Mouse (Mus musculus): Measurements from ENCODE around the gene Uhrf2. TPM values are rescaled to one million over a fixed set of nuclear protein-coding genes. Genes with fewer than 3 reads are reported as not detected.
"Not testable (repeated sequence)": the region's sequence is repeated elsewhere in the genome, so short reads cannot be mapped to it uniquely, and the experiment has no call there.

Gene Uhrf2
- polyA plus RNA-seq (2015; fragmentation: Nextera tagmentation; extraction: Ambion mirVana) = 54.2 and 57.0 TPM in 2 replicates

DNA sequence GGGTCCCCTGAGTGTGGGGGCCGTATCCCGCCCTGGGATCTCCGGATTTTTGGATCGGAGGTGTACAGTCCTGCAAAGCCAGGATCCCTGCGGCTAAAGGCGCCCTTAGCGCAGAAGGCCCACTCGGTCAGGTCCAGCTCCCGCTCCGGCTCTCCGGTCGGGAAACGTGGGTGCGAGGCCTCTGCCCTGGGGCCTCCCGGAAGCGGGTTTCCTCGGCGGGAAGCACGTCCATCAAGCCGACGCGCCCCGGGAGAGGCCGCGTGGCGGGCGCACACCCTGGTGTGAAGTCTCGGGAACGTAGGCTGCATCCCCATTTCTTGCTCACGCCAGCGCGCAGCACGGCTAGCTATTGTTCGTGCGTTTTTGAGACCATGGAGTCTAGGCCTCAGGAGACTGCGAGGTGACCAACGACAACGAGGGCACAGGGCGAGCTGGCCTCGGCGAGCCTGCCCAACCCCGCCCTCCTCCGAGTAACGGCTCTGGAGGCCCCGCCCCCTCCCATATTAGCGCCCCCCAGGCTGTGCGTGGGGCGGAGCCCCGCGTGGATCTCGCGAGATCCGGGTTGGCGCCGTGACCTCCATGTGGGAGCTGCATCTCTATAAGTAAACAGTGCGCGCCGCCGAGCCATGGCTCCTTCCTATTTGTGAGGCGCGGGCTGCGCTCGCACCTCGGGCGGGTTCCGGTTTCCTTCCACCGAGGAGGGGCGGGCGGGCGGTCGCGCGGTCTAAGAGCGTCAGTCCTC lies at the start of gene Uhrf2:
TSS of gene Uhrf2 (plus strand) at position 620 of the 742 bp plus-strand sequence.
- Histone ChIP-seq H3K36me3 (replicated peaks) (no peaks in the 10 kb centered on the region), H3K4me2 (peak within 1 kb of the TSS; percentile 74), H3K27me3 (replicated peaks) (no peaks in the 10 kb centered on the region), H3K9ac (peak within 1 kb of the TSS; percentile 100), H3K27ac (peak within 1 kb of the TSS; percentile 97), H3K4me3 (peak within 1 kb of the TSS; percentile 99), H3K4me1 (peaks cover 43% of the 10 kb centered on the region), H3K9me3 (no peaks in the 10 kb centered on the region)
- WGBS = 1% methylated on average over 74 of the region's 74 CpGs
- ATAC-seq (replicated peaks) = peak; percentile 97

DNA sequence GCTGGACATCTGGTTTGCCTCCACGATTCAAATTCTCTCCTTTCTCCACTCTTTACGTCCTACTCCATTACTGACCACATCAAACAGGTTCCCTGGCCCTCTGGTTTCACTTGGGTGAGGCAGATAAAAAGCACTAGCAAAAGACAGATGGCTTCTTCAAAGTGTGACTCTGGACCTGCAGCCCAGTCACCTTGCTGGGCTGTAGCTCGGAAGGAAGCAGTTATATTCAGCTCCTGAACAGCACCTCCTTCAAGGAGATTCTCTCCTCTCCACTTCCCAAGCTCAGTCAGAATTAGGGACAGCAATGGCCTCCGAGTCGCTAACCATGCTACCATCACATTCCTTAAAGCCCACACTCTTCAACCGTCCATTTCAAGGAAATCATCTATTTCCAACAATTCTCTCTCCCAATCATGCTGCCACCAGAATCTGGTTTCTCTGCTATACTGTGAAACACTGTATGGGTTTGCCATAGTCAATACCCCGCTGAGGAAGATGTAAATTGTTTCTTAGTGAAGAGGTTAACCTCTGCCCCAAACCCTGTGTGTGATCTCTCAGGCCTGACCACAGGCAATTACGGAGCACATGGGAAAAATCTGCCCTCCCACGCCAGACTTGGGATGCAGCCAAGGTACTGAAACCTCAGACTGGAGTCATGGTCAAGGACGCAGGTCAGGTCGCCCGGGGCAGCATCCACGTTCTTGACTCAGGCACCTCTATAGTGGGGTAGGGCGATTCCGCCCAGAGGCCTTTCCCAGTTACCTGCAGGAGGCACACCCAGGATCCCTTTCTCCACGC lies 45.9 kb upstream of the Uhrf2 start:
- Histone ChIP-seq H3K4me3 (no peak overlapping the region), H3K27me3 (replicated peaks) (no peaks in the 10 kb centered on the region), H3K9ac (no peak overlapping the region), H3K36me3 (replicated peaks) (no peaks in the 10 kb centered on the region), H3K27ac (no peak overlapping the region), H3K4me1 (no peaks in the 10 kb centered on the region), H3K9me3 (no peaks in the 10 kb centered on the region), H3K4me2 (no peak overlapping the region)
- 64% methylated on average over 16 of the region's 16 CpGs for WGBS
- ATAC-seq (replicated peaks) = no peak

DNA sequence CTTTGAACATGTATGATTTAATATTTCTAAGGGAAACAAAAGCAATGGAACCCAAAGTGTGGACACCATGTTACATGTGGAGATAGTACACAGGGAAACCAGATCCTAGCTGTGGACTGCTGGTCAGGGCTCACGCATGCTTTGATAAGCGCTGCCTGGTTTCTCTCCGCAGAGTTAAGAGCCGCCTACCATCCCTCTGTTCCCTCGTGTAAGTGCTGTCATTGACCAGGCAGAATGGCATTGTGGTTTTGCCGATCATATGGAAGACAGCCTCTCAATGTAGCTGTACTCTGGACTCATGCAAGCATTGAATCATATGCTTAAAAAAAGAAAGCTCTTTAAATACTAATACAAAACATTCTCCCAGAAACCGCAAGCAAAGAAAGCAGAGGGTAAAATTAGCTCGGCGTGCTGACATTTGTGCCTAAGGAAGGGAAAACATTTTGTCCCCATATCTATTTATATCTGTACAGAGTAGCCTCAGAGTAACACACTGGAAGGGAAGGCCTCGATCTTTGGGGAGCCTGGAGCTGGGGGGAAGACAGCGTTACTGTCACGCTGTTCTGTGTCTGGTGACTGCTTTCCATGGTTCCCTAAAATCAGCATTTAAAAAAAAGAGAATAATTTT lies 43.7 kb upstream of the Uhrf2 start:
- WGBS = 85% methylated on average over 12 of the region's 12 CpGs
- H3K4me3 ChIP-seq = no peak overlapping the region
- no peaks in the 10 kb centered on the region for H3K4me1 ChIP-seq
- no peak for ATAC-seq (replicated peaks)
- no peak overlapping the region for H3K27ac ChIP-seq
- no peaks in the 10 kb centered on the region for H3K27me3 ChIP-seq (replicated peaks)
- H3K9me3 ChIP-seq = no peaks in the 10 kb centered on the region
- no peaks in the 10 kb centered on the region for H3K36me3 ChIP-seq (replicated peaks)
- no peak overlapping the region for H3K4me2 ChIP-seq
- no peak overlapping the region for H3K9ac ChIP-seq

DNA sequence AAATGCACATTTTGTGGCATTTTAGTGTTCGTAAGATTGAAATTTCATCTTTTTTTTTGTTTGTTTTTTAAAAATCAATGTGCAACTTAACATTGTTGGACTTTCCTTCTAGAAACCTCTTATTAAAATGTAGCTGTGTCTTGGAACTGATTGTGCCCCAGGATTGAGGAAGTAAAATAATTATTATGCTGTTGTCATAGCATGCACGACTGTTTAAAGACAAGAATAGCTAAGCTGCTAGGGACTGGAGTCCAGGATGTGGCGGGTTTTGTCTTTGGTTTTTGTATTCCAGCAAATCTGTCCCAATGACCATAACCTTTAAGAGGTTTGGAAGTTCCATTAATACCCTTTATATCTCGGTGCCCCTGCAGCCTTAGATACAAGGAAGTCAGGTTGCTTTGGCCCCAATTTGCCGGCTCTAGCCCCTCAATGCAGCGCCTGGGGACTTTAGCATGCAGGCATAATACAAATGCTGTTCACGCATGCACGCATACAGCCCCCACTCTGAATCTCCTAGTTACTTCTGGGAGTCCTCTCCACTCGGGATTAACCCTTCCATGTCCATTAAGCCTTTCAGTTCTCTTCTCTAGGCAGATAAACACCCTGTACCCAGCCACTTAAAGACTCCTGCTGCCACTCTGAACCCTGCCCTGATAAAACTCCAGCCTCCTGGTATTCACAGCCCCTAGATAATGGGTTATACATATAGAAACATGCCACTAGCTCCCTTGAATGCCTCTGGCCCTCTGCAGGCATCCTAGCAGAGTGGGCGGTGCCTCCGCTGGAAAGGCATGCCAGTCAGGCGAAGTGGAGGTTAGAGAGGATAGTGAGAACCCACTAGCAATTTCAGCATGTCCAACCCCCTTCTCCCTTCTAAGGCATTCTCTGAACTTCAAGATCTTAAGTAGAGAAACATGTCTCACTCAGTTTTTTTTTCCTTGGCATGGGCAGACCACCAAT lies 29.6 kb upstream of the Uhrf2 start:
- peak; percentile 83 for ATAC-seq (replicated peaks)
- Histone ChIP-seq H3K27me3 (replicated peaks) (no peaks in the 10 kb centered on the region), H3K9ac (no peak overlapping the region), H3K36me3 (replicated peaks) (no peaks in the 10 kb centered on the region), H3K4me2 (peak overlapping the region; percentile 27), H3K27ac (peak overlapping the region; percentile 55; the same call in 1 of the 2 replicates), H3K9me3 (no peaks in the 10 kb centered on the region), H3K4me3 (peak overlapping the region; percentile 4; the same call in 1 of the 2 replicates), H3K4me1 (peaks cover 7% of the 10 kb centered on the region)
- 24% methylated on average over 12 of the region's 12 CpGs for WGBS

DNA sequence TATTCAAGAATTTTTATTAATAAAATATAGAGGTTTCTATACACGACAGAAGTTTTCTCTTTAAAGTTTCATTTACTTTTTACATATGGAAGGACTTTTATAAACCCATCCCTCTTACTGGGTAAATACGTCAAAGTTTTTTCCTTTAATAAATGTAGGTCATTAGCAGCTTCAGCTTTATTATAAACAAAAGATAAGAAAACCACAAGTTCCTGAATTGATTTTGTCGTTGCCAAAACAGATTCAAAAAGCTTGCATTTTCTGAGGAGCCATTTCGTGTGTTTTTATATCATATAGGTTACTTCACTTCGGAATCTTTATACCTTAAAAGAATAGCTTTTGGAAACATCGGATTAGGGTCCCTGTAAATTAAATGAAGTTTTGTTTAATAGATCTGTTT lies 28.8 kb upstream of the Uhrf2 start:
- H3K9me3 ChIP-seq = no peaks in the 10 kb centered on the region
- no peak overlapping the region for H3K27ac ChIP-seq
- no peak overlapping the region for H3K4me3 ChIP-seq
- WGBS = 90% methylated on average over 6 of the region's 6 CpGs
- peaks cover 7% of the 10 kb centered on the region for H3K4me1 ChIP-seq
- H3K27me3 ChIP-seq (replicated peaks) = no peaks in the 10 kb centered on the region
- no peak for ATAC-seq (replicated peaks)
- no peak overlapping the region for H3K9ac ChIP-seq
- no peaks in the 10 kb centered on the region for H3K36me3 ChIP-seq (replicated peaks)
- no peak overlapping the region for H3K4me2 ChIP-seq

DNA sequence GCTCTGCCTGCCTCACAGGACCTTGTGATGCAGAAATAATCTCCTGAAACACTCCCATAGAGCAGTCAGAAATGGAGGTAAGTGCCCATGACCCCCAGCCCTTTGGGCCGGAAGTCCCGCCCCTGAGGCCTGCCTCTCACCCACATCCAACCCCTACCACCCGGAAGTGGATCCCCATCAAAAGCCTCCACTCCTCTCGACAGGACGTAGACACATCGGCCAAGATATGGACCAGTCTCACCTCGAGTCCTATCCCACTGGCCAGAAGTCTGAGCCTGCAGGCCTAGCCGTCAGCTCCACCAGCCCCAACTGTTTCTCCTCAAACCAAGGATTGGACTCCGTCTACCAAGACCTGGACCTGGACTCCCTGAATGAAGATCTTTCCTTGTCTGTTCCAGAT lies 26.7 kb upstream of the Uhrf2 start, which contains the start of gene Trpd52l3:
TSS of gene Trpd52l3 (plus strand) at position 170 of the 400 bp plus-strand sequence.
- ATAC-seq (replicated peaks) = no peak
- Histone ChIP-seq H3K4me3 (no peak within 1 kb of the TSS), H3K36me3 (replicated peaks) (no peaks in the 10 kb centered on the region), H3K27ac (no peak within 1 kb of the TSS), H3K9me3 (no peaks in the 10 kb centered on the region), H3K27me3 (replicated peaks) (no peaks in the 10 kb centered on the region), H3K9ac (no peak within 1 kb of the TSS), H3K4me2 (no peak within 1 kb of the TSS), H3K4me1 (peaks cover 7% of the 10 kb centered on the region)
- 96% methylated on average over 9 of the region's 9 CpGs for WGBS

DNA sequence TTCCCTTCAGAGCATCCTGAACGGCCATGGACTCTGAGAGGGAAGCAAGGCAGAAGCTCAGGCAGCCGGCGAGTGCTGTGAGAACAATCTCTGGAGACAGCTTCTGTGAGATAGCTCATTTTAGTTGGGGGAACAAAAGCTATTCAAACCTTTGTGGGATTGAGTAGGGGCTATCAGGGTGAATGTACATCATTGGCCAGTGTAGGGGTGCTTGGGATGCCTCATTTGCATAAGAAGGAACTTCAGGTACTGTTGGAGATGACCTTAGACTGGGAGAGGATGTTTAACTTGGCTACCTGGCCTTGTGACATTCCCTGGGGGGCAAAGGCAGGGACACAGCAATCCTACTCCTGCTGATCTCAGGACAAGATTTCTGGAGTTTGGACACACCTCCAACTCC lies 23.9 kb upstream of the Uhrf2 start:
- 71% methylated on average over 3 of the region's 3 CpGs for WGBS

DNA sequence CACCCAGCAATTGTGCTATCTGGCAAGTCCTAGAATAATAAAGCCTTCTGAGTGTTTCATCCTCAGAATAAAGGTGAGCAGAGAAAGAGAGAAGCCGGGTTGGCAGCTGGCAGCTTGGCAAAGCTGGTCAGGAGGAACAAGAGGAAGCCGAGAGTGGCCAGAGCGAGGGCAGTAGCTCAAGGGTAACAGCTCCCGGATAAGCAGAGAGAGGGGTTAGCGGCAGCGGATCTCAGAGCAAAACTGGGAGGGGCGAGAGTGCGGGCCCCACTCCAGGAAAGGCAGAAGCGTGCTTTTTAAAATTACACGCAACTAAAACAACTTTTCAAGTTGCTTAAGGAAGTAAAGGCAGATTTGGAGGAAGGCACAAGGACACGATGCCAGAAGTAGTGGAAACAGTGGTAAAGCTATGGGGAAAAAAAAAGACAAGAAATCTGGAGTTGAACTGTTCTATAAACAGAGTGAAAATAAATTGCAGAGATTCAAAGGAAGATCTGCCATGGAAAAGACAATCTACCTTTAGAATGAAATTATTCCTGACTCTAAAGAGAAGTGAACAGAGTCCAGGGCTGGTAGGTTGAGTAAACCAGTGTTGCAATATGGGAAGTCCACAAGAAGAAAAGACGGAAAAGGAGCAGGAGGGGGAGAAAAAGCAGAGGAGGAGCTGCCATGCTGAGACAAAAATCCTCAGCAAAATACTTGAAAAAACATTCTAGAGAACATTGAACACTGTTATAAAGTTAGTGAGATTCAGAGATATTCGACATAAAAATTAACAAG lies 19.6 kb upstream of the Uhrf2 start:
- 76% methylated on average over 13 of the region's 13 CpGs for WGBS
- Histone ChIP-seq H3K9me3 (no peaks in the 10 kb centered on the region), H3K36me3 (replicated peaks) (no peaks in the 10 kb centered on the region), H3K27me3 (replicated peaks) (no peaks in the 10 kb centered on the region), H3K27ac (no peak overlapping the region), H3K4me2 (no peak overlapping the region), H3K4me1 (no peaks in the 10 kb centered on the region), H3K9ac (no peak overlapping the region), H3K4me3 (no peak overlapping the region)
- ATAC-seq (replicated peaks) = no peak

More for the DNA sequence above, 23.9 kb upstream of the Uhrf2 start:
- ATAC-seq (replicated peaks) = no peak
- Histone ChIP-seq H3K4me1 (no peaks in the 10 kb centered on the region), H3K4me2 (no peak overlapping the region), H3K27ac (no peak overlapping the region), H3K9ac (no peak overlapping the region), H3K36me3 (replicated peaks) (no peaks in the 10 kb centered on the region), H3K9me3 (no peaks in the 10 kb centered on the region), H3K27me3 (replicated peaks) (no peaks in the 10 kb centered on the region), H3K4me3 (no peak overlapping the region)

DNA sequence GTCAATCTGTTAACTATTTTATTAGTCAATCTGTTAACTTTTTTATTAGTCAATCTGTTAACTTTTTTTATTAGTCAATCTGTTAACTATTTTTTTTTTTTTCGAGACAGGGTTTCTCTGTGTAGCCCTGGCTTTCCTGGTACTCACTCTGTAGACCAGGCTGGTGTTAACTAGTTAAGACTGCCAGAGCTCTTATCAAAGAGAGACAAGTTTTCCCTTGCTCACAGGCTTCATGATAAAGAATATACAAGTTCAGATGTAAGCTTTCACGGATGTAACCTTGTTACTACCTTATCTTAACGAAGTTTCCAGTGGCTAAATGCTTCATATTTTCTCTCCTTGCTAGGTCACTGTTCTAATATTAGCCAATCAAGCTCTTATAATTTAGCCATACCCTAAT lies 16.0 kb upstream of the Uhrf2 start:
- Histone ChIP-seq H3K36me3 (replicated peaks) (no peaks in the 10 kb centered on the region), H3K27me3 (replicated peaks) (no peaks in the 10 kb centered on the region), H3K27ac (no peak overlapping the region), H3K4me1 (no peaks in the 10 kb centered on the region), H3K9ac (no peak overlapping the region), H3K9me3 (no peaks in the 10 kb centered on the region), H3K4me3 (no peak overlapping the region), H3K4me2 (no peak overlapping the region)
- 91% methylated on average over 3 of the region's 3 CpGs for WGBS
- ATAC-seq (replicated peaks) = no peak

DNA sequence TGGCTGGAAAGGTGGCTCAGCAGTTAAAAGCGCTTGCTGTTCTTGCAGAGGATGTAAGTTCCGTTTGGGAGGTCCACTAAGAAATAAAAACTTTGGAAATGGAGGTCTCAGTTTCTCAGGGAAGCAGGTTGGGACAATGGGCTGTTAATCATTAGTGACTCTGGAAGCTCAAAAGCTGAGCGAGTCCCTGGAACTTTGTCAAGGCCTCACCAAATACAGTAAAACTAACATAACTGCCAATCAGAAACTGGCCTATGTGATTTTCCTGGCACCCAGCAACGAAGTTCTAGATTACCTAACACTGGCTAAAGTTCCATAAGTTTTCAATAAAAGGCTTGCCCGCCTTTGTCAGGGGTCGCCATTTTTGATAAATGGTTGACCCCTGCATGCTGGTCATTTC lies 14.2 kb upstream of the Uhrf2 start:
- Histone ChIP-seq H3K27me3 (replicated peaks) (no peaks in the 10 kb centered on the region), H3K27ac (no peak overlapping the region), H3K4me2 (no peak overlapping the region), H3K4me3 (no peak overlapping the region), H3K36me3 (replicated peaks) (no peaks in the 10 kb centered on the region), H3K4me1 (no peaks in the 10 kb centered on the region), H3K9me3 (no peaks in the 10 kb centered on the region), H3K9ac (no peak overlapping the region)
- WGBS = 85% methylated on average over 6 of the region's 6 CpGs
- no peak for ATAC-seq (replicated peaks)

DNA sequence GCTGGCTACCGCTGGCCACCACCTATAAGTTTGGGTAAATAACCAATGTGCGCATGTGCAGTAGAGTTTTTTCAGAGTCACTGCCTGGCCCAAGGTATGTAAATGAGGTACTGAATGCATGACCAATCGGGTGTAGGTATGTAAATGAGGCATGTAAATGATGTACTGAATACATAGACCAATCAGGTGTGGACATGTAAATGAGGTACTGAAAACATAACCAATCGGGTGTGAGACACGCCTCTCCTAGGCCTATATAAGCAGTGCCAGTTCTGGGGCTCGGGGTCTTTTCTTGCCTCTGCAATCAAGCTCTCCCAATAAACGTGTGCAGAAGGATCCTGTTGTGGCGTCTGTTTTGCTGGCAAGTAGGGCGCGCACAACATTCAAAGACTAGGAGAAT lies 6.9 kb upstream of the Uhrf2 start:
- not testable (repeated sequence) for H3K4me1 ChIP-seq; H3K4me2 ChIP-seq; ATAC-seq (replicated peaks); H3K9ac ChIP-seq; H3K4me3 ChIP-seq; H3K9me3 ChIP-seq; H3K27me3 ChIP-seq (replicated peaks); H3K27ac ChIP-seq; H3K36me3 ChIP-seq (replicated peaks)
- 95% methylated on average over 10 of the region's 10 CpGs for whole genome bisulfite sequencing

All from midbrain, embryonic 15.5 days (tissue).